ENCODE assay signal across 9 mouse cellular contexts in the genomic region with DNA sequence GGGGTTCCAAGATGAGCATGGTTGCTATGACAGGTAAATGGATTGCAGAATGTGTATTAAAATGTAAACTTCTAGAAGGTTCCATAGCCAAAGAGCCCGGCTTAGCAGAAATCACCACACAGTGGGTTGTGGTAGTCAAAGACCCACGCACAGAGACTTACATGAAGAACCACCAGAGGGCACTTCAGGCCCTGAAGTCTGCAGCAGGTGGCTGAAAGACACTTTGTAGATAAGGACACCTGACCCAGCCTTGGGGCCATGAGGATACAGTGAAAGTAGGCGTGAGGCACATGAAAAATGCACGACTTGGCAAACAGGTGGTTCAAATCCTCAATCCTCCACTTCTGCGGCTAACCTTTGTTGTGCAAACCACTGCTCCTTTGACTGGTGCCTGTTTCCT. TPM values are rescaled to one million over a fixed set of nuclear protein-coding genes. Genes with fewer than 3 reads are reported as not detected.
DNase-seq lines count a peak whose midpoint lies in the region; ATAC-seq lines count a peak whose summit lies in the region.
"Had no signal": no experiment of that assay in that cellular context is flagged by ENCODE, and none has a peak within 500 bp of the region (broad histone marks: within the 10 kb centered on the region; RNA-seq: fewer than 3 reads in every experiment).

No protein-coding gene starts in this region.

- no peaks in the 10 kb centered on the region for H3K9me3 ChIP-seq in neural tube, embryonic 11.5 days (ENCODE audit: control insufficient read depth, low read length)
- H3K9me3 ChIP-seq: G1E had no signal

- peak; percentile 28; the same call in 1 of the 2 replicates for ATAC-seq in neural tube, embryonic 11.5 days (ENCODE audit: insufficient read depth, low FRiP score, low TSS enrichment)

- no peaks in the 10 kb centered on the region for H3K4me1 ChIP-seq in neural tube, embryonic 11.5 days (ENCODE audit: control insufficient read depth, insufficient read depth, low read length)

- H3K4me2 ChIP-seq in neural tube, embryonic 11.5 days (ENCODE audit: low read depth): no peak overlapping the region

- H3K27ac ChIP-seq in neural tube, embryonic 11.5 days (ENCODE audit: low read depth, low read length): no peak overlapping the region

- 58% methylated on average over 5 of the region's 5 CpGs for WGBS in neural tube, embryonic 11.5 days

- no peaks in the 10 kb centered on the region for H3K27me3 ChIP-seq in neural tube, embryonic 11.5 days (ENCODE audit: control insufficient read depth, insufficient read depth, low read length)

- H3K36me3 ChIP-seq in neural tube, embryonic 11.5 days (ENCODE audit: control insufficient read depth, insufficient read depth, low read length): no peaks in the 10 kb centered on the region
- H3K36me3 ChIP-seq: G1E had no signal

- H3K9ac ChIP-seq in neural tube, embryonic 11.5 days (ENCODE audit: low read length): no peak overlapping the region

- DNase-seq in embryo, embryonic 10 days (ENCODE audit: low spot score): peak; percentile 47
- DNase-seq in embryo, embryonic 9.5 days (ENCODE audit: extremely low spot score): no peak
- peak; percentile 35 for DNase-seq in neural tube, embryonic 11.5 days (ENCODE audit: low spot score)
- DNase-seq in neural tube, embryonic 10.5 days (ENCODE audit: extremely low spot score, low spot score): no peak
- peak; percentile 49 for DNase-seq in embryo, embryonic 10.5 days (ENCODE audit: low spot score)
- peak; percentile 28 for DNase-seq in lung, postnatal 10 days
- peak; percentile 54 for DNase-seq in thymus, postnatal 4 days
- DNase-seq in spleen, postnatal 14 days (ENCODE audit: low spot score in 2 of 2): no peak

- H3K4me3 ChIP-seq in neural tube, embryonic 11.5 days (ENCODE audit: low read depth, low read length): no peak overlapping the region

RNA-seq across cellular contexts. Expression of a gene that starts 20.7 kb away (rescaled TPM):
- polyA plus RNA-seq in neural tube, embryonic 11.5 days (2014; fragmentation: Nextera tagmentation; extraction: Ambion mirVana): 33.2 and 38.1 TPM in 2 replicates

Comparison
In these comparisons a context has a peak if more than half of its experiments do, and no peak if none do; other contexts are left out.
1. DNase-seq: peak in embryo, embryonic 10 days (single experiment), neural tube, embryonic 11.5 days (single experiment), embryo, embryonic 10.5 days (single experiment), lung, postnatal 10 days (single experiment) and thymus, postnatal 4 days (single experiment); none in embryo, embryonic 9.5 days (single experiment), neural tube, embryonic 10.5 days (single experiment) and spleen, postnatal 14 days (0 of 2).